Mouse (Mus musculus): ENCODE data around the gene Srp72.

DNA sequence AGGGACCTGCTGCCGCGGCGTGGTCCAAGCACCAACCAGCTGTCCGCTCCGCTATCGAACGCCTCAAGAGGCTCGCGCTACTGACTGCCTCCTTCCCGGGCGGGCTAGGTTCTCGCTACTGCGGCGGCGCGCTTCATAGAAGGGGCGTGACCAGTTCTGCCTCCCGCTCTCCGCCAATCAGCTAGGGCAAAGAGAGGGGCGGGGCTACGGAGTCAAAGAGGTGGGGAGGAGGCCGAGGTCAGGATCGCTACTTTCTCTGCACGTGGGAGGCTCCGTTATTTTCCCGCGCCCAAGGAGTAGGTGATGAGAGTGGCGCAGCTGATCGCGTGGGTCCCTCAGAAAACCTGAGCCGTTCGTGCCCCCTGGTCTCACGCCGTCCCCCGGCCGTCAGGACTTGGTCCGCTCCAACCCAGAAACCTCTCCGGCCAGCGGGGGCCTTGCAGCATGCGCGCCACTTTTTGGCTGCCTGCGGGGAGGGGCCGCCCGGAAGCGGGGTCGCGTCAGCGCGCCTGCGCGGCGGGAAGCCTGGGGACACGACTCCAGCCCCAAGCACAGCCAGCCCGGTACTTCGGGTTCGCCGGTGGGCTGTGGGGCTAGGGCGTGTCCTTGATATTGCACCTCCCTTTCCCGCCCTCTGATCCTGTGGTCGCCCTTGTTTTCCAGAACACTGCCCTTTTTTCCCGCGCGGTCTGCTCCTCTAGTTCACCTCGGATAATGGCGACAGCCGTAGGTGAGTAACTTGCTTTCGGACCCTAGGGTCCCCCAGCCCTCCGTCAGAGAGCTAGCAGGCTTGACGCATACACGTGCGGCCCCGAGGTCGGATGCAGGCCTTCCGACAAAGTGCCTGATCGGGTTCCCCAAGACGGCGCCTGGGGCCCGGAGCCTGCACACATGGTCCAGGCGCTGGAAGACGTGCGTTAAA is 23.1 kb upstream of the Srp72 start, which contains the start of the genes Paics and Ppat:
- TF ChIP-seq POLR2AphosphoS5 (IDR thresholded peaks at IDR 0.05; ENCODE audit: insufficient replicate concordance, low read depth, low read length) (no peak), CTCF (IDR thresholded peaks at IDR 0.05; ENCODE audit: low read depth, low read length) (no peak)
